Mouse (Mus musculus) kidney, embryonic 14.5 days (tissue): ENCODE data around the gene Fam122c. TPM values are rescaled to one million over a fixed set of nuclear protein-coding genes. Genes with fewer than 3 reads are reported as not detected.

ENCODE experiments used
- ATAC-seq: fragments of 200-750 bp; cut with Nextera tagmentation; 2 replicates; pipeline ENCODE4 v1.8.0; 2017; ENCODE audit warnings: moderate number of reproducible peaks, mild to moderate bottlenecking, moderate TSS enrichment, moderate library complexity; ENCODE audit not compliant: low FRiP score, low TSS enrichment
- H3K27ac ChIP-seq: fragments of 300-500 bp; sonication (generic); 2 replicates; pipeline ENCODE4 v1.5.1; 2014; ENCODE audit warnings: low read depth, mild to moderate bottlenecking, low read length, moderate library complexity, mixed read lengths
- H3K27me3 ChIP-seq: fragments of 300-500 bp; sonication (generic); 2 replicates; pipeline ENCODE4 v1.6.1; 2014; ENCODE audit warnings: mild to moderate bottlenecking, low read length; ENCODE audit not compliant: control insufficient read depth, insufficient read depth
- H3K36me3 ChIP-seq: fragments of 300-500 bp; sonication (generic); 2 replicates; pipeline ENCODE4 v1.6.1; 2014; ENCODE audit warnings: low read length, mixed read lengths; ENCODE audit not compliant: control insufficient read depth, insufficient read depth
- H3K4me1 ChIP-seq: fragments of 300-500 bp; sonication (generic); 2 replicates; pipeline ENCODE4 v1.6.1; 2014; ENCODE audit warnings: low read length, mixed read lengths; ENCODE audit not compliant: control insufficient read depth, insufficient read depth
- H3K4me2 ChIP-seq: fragments of 300-500 bp; sonication (generic); replicated peaks from 2 replicates; pipeline ENCODE4 v1.6.1; 2014; ENCODE audit warnings: low read depth, mild to moderate bottlenecking, low read length
- H3K4me3 ChIP-seq: fragments of 300-500 bp; sonication (generic); 2 replicates; pipeline ENCODE4 v1.5.1; 2014; ENCODE audit warnings: mild to moderate bottlenecking, low read length
- H3K9ac ChIP-seq: fragments of 300-500 bp; sonication (generic); 2 replicates; pipeline ENCODE4 v1.6.1; 2014; ENCODE audit warnings: low read depth, mild to moderate bottlenecking, low read length, moderate library complexity
- H3K9me3 ChIP-seq: fragments of 300-500 bp; sonication (generic); 2 replicates; pipeline ENCODE4 v1.6.1; 2016; ENCODE audit warnings: low read length; ENCODE audit not compliant: control insufficient read depth
- WGBS: fragments of 180-500 bp; shearing (Covaris S2); extraction: QIAGEN DNeasy Blood & Tissue Kit; methylation state at CpG from one replicate; pipeline ENCODE4 v1.1.7; 2014; 5-methylcytosine and 5-hydroxymethylcytosine counted together
- polyA plus RNA-seq: library from polyadenylated mRNA; unstranded; fragments of >200 nt; fragmentation: Nextera tagmentation; extraction: Ambion mirVana; gene quantifications from 2 replicates; pipeline ENCODE4 v1.2.1, GENCODE M21; 2014

The Fam122c gene
- polyA plus RNA-seq, 1 experiment from 2014 or later, result not detected

DNA sequence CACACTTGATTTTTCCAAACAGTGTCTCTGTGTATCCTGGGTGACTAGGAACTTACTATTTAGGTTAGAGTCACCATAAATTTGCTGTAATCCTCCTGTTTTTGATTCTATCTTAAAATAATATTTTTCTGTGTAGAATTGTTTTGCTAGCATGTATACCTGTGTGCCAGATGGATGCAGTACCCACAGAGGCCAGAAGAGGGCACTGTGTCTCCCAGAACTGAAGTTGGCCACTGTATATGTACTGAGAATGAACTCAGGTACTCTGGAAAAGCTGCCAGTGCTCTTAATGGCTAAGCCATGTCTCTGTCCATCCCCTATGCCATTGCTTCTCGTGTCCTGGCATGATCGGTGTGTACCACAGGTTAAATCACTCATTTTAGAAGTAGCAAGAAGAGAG lies 68.3 kb downstream of the Fam122c start:
- 66% methylated on average over 2 of the region's 2 CpGs for WGBS
- ATAC-seq, result no peak
- Histone ChIP-seq H3K4me1 (no peaks in the 10 kb centered on the region), H3K27me3 (no peaks in the 10 kb centered on the region), H3K9ac (no peak overlapping the region), H3K4me3 (no peak overlapping the region), H3K36me3 (no peaks in the 10 kb centered on the region), H3K4me2 (no peak overlapping the region), H3K9me3 (no peaks in the 10 kb centered on the region), H3K27ac (no peak overlapping the region)

DNA sequence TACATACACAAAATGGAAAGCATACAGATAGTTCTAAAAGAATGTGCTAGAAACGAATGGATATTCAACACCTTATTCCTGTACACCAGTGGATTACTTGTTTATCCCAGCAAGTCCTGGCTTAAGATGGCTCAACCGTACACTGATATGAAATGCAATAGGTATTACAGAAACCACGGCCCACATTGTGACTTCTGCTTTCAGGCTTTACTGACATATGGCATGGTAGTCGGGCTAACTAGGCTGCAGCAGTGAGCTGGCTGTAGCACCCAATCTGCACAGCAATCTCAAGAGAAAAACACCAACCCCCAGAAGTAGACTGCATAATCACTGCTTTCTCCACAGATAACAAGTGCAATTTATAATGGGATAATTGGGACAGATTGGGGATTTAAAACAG lies 75.2 kb downstream of the Fam122c start:
- 92% methylated on average over 4 of the region's 4 CpGs for WGBS
- no peak overlapping the region for H3K9ac ChIP-seq
- no peaks in the 10 kb centered on the region for H3K4me1 ChIP-seq
- H3K9me3 ChIP-seq, result no peaks in the 10 kb centered on the region
- H3K27me3 ChIP-seq, result no peaks in the 10 kb centered on the region
- no peak overlapping the region for H3K27ac ChIP-seq
- no peak for ATAC-seq
- H3K4me2 ChIP-seq, result no peak overlapping the region
- H3K36me3 ChIP-seq, result peaks cover 5% of the 10 kb centered on the region; the same call in 1 of the 2 replicates
- no peak overlapping the region for H3K4me3 ChIP-seq

DNA sequence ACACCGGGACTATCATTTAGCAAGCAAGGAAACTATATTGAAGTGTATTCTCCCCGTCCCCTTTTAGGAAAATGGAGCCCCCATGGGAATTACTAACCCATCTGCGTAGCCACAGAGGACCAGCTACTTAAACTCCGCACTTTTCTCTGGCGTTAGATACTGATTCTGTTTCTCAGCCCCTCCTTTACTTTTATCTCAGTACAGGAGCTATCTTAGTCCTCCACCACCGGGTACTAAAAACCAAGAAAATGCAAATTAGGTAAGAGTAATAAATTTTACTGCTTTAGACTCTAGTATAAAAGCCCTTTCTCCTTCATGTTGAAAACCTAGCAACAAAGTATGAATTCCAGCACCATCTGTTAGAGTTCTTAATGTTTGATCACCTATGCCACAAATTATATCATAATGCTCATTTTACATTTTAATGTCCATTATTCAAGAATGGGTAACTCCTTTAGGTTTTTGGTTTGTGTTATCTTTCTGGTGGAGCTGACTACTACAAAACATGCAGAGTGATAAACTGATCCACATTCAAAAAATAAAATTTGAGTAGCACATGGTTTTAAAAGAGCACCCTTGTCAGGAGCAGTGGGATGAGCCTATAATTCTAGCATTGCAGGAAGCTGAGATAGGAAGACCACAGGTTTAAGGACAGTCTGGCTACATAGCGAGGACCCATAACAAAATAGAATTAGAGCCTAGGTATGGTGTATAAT lies 91.6 kb downstream of the Fam122c start:
- no peaks in the 10 kb centered on the region for H3K36me3 ChIP-seq
- H3K9me3 ChIP-seq, result no peaks in the 10 kb centered on the region
- WGBS, result 68% methylated on average over 7 of the region's 7 CpGs
- H3K4me2 ChIP-seq, result no peak overlapping the region
- H3K27me3 ChIP-seq, result no peaks in the 10 kb centered on the region
- no peak overlapping the region for H3K4me3 ChIP-seq
- no peaks in the 10 kb centered on the region for H3K4me1 ChIP-seq
- ATAC-seq, result no peak
- H3K27ac ChIP-seq, result no peak overlapping the region
- no peak overlapping the region for H3K9ac ChIP-seq

DNA sequence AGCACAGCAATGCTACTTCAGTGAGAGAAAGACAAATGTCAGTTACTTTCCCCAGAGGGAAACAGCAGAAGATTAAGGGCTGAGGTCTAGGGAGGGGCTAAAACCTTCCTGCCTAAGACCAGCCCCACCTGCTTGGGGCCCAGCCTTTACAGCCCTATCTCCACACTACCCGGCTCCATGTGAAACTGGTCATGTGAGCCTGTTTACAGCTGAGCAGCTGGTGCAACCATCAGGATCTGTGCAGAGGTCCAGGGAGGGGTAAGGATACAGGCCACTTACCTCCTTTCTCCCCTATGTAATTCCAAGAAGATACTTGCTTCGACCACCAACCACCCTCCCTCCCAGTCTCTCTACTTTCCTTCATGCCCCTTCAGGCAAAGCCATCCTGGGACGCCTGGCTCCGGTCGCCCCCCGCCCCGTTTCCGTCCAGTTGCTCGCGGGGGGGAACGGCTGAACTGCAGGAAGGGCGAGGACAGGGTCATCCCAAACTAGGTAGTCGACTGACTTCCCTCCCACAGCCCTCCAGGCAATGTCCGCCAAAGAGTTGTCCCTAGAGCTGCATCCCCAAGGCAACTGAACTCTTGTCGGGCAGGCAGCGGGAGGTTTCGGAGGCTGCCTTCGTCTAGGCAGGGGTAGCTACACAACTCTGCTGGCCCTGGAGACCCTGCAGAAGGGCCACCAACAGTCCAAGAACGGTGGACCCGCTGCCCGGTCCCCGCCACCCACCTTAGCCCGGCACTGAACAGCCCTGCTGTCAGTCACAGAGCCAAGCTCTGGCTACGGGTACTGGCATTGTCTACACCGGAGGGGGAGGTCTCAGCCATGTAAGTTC lies 96.5 kb downstream of the Fam122c start:
- H3K9me3 ChIP-seq, result no peaks in the 10 kb centered on the region
- no peaks in the 10 kb centered on the region for H3K27me3 ChIP-seq
- peak overlapping the region; percentile 59 for H3K4me3 ChIP-seq
- 31% methylated on average over 24 of the region's 25 CpGs for WGBS
- peak overlapping the region; percentile 76; the same call in 1 of the 2 replicates for H3K27ac ChIP-seq
- H3K4me1 ChIP-seq, result no peaks in the 10 kb centered on the region
- peak overlapping the region; percentile 66 for H3K9ac ChIP-seq
- H3K4me2 ChIP-seq, result peak overlapping the region; percentile 59
- ATAC-seq, result peak; percentile 87
- H3K36me3 ChIP-seq, result no peaks in the 10 kb centered on the region

DNA sequence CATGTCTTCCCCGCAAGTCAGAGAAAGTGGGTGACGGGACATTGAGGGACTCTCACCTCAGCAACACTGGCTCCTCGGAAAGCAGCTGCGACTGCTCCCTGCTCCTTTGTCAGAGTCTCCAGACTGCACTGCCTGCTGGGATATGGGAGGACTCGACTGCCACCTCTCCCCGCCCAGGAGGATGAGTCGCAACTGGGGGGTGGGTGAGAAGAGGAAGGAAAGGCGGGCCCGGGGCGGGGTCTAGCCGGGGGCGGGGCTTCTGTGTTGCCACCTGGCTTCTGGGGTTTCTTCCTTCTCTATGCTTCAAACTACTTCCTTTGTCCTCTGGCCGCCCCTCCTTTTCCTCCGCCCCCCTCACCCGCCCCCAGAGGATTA lies 97.1 kb downstream of the Fam122c start, which contains the start of gene Mospd1:
Mospd1 (minus strand) TSS at position 137 of the 375 bp plus-strand sequence.
- Histone ChIP-seq H3K36me3 (no peaks in the 10 kb centered on the region), H3K27ac (peak within 1 kb of the TSS; percentile 76; the same call in 1 of the 2 replicates), H3K4me1 (no peaks in the 10 kb centered on the region), H3K4me3 (peak within 1 kb of the TSS; percentile 59), H3K9me3 (no peaks in the 10 kb centered on the region), H3K9ac (peak within 1 kb of the TSS; percentile 66), H3K27me3 (no peaks in the 10 kb centered on the region), H3K4me2 (peak within 1 kb of the TSS; percentile 59)
- peak; percentile 96 for ATAC-seq
- WGBS, result 24% methylated on average over 11 of the region's 15 CpGs

Other genes with a start within 250 kb of the Fam122c start
- 5.4 and 6.0 TPM in 2 replicates for gene Plac1, start 33.3 kb upstream of the Fam122c start, polyA plus RNA-seq
- 7.6 and 10.5 TPM in 2 replicates for gene Fam122b, start 3.6 kb upstream of the Fam122c start, polyA plus RNA-seq
- gene Mospd1, start 97.1 kb downstream of the Fam122c start, polyA plus RNA-seq, result 38.9 and 42.3 TPM in 2 replicates
- gene Etd, start 161.5 kb downstream of the Fam122c start, polyA plus RNA-seq, result not detected in 2 replicates